Mouse (Mus musculus): ENCODE data around the gene Diaph3. TPM values are rescaled to one million over a fixed set of nuclear protein-coding genes. Genes with fewer than 3 reads are reported as not detected.

Diaph3 gene
- polyA plus RNA-seq, 1 experiment from 2014 or later: 25.9 TPM

DNA sequence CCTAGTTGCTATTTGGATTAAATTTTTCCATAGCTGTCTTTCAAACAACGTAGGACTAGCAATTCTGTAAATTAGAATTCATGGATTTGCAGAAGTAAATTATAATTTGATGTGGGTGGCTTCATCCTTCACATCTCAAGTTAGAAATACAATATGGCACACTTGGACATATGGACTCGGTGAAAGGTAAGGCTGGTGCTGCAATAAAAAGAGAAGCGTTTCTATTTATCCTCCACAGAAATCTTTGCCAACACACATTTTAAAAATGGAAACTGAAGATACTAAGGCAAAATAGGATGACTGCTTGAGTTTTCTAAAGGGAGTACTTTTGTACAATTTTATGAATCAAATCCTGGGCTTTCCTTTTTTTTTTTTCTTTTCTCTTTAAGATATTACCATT lies 480.5 kb downstream of the Diaph3 start:
- no peak for TF ChIP-seq CTCF (IDR thresholded peaks at IDR 0.05; ENCODE audit: low read depth)
- no peak for ATAC-seq (ENCODE audit: insufficient read depth)
- H3K4me2 ChIP-seq: no peak overlapping the region
- 95% methylated on average over 3 of the region's 3 CpGs for WGBS
- H3K36me3 ChIP-seq (ENCODE audit: insufficient read depth): no peaks in the 10 kb centered on the region
- no peak overlapping the region for H3K27ac ChIP-seq (ENCODE audit: low read depth)
- H3K4me3 ChIP-seq (ENCODE audit: low read depth, low read length): no peak overlapping the region
- H3K27me3 ChIP-seq (ENCODE audit: insufficient read depth, low read length): no peaks in the 10 kb centered on the region
- H3K9me3 ChIP-seq (ENCODE audit: low read depth, low read length): no peaks in the 10 kb centered on the region
- H3K4me1 ChIP-seq (ENCODE audit: insufficient read depth): no peaks in the 10 kb centered on the region; the same call in 1 of the 2 replicates
- DNase-seq: no peak
- no peak overlapping the region for H3K9ac ChIP-seq

DNA sequence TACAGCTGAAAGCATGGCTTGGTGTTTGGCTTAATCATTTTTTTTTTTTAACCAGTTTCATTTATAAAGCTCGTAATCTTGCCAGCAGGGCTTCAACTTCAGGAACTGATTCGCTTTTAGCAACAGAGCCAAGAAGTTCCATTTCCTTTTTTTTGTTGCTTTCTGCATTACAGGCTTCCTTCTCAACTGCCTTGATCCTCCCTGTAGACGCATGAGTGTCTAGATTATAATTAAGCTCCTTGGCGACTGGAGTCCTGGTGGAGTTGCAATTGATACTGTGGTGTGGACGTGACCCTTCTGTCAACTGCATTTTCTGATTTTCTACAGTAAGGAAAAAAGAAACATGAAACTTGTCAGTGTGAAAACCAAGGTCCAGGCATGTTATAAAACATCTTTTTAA lies 484.8 kb downstream of the Diaph3 start:
- TF ChIP-seq CTCF (IDR thresholded peaks at IDR 0.05; ENCODE audit: low read depth): no peak
- Histone ChIP-seq H3K4me1 (ENCODE audit: insufficient read depth) (no peaks in the 10 kb centered on the region; the same call in 1 of the 2 replicates), H3K27ac (ENCODE audit: low read depth) (no peak overlapping the region), H3K4me2 (no peak overlapping the region), H3K9ac (no peak overlapping the region), H3K4me3 (ENCODE audit: low read depth, low read length) (no peak overlapping the region), H3K27me3 (ENCODE audit: insufficient read depth, low read length) (no peaks in the 10 kb centered on the region), H3K36me3 (ENCODE audit: insufficient read depth) (no peaks in the 10 kb centered on the region), H3K9me3 (ENCODE audit: low read depth, low read length) (no peaks in the 10 kb centered on the region)
- peak; percentile 14 for DNase-seq
- WGBS: 31% methylated on average over 5 of the region's 5 CpGs
- no peak for ATAC-seq (ENCODE audit: insufficient read depth)

DNA sequence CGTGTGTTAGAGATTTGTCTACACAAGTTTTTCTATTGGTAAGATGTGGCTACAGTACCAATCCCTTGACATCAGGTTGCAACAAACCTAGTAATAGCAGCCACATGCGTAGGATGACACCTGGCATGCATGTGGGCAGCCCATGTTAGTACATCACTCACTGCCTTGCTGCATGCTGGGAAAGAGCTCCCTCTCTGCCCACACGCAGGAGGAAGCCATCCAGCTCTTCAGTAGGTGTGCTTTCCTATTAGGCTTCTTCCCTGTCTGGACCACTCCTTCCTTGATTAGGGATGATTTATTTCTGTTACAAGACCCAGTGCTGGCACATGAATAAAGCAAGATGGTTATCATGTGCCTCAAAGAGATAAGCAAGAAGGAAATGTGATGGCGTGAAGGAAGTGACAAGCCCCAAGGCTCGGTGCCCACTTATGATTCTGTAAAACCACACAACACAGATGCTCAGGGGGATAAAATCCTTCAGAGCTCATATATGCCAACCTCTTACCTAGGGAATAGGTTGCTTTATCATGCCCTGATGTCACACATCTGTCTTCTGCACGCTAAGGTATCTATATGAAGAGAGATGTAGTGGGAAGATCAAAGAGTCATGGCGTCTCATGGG lies 494.4 kb downstream of the Diaph3 start:
- ATAC-seq (ENCODE audit: insufficient read depth) (no peak), DNase-seq (no peak)
- WGBS: 66% methylated on average over 7 of the region's 7 CpGs
- H3K27me3 ChIP-seq (ENCODE audit: insufficient read depth, low read length): no peaks in the 10 kb centered on the region
- H3K4me1 ChIP-seq (ENCODE audit: insufficient read depth): no peaks in the 10 kb centered on the region
- H3K36me3 ChIP-seq (ENCODE audit: insufficient read depth): no peaks in the 10 kb centered on the region
- no peak overlapping the region for H3K27ac ChIP-seq (ENCODE audit: low read depth)
- no peak for TF ChIP-seq CTCF (IDR thresholded peaks at IDR 0.05; ENCODE audit: low read depth)
- H3K4me3 ChIP-seq (ENCODE audit: low read depth, low read length): no peak overlapping the region
- no peak overlapping the region for H3K4me2 ChIP-seq
- no peak overlapping the region for H3K9ac ChIP-seq
- no peaks in the 10 kb centered on the region for H3K9me3 ChIP-seq (ENCODE audit: low read depth, low read length)

GRCm38 (mm10) chr14:86642831-86643241 lies 498.2 kb downstream of the Diaph3 start:
- no peaks in the 10 kb centered on the region for H3K4me1 ChIP-seq (ENCODE audit: insufficient read depth)
- WGBS: 77% methylated on average over 7 of the region's 7 CpGs
- no peak for TF ChIP-seq CTCF (IDR thresholded peaks at IDR 0.05; ENCODE audit: low read depth)

DNA sequence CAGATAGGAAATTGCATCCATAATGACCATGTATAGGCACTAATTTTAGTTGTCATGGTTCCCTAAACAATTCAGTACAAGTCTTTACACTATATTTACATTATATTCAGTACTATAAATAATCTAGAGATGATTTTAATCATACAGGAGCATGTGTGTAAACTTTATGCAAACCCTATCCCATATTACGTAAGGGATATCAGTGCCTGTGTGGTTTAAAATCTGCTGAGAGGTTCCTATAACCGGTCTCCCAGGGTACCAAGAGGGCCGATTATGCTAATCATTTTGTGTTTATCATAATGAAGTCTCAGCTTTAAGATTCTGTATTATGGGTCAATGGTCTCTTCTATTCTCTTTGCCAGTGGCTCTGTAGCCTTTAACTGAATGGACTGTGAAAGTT lies 499.2 kb downstream of the Diaph3 start:
- Histone ChIP-seq H3K36me3 (ENCODE audit: insufficient read depth) (no peaks in the 10 kb centered on the region), H3K27me3 (ENCODE audit: insufficient read depth, low read length) (no peaks in the 10 kb centered on the region), H3K27ac (ENCODE audit: low read depth) (no peak overlapping the region), H3K4me1 (ENCODE audit: insufficient read depth) (no peaks in the 10 kb centered on the region), H3K9me3 (ENCODE audit: low read depth, low read length) (no peaks in the 10 kb centered on the region), H3K4me3 (ENCODE audit: low read depth, low read length) (no peak overlapping the region), H3K9ac (no peak overlapping the region), H3K4me2 (no peak overlapping the region)
- no peak for ATAC-seq (ENCODE audit: insufficient read depth)
- no peak for TF ChIP-seq CTCF (IDR thresholded peaks at IDR 0.05; ENCODE audit: low read depth)
- DNase-seq: no peak
- 86% methylated on average over 3 of the region's 3 CpGs for WGBS

More at GRCm38 (mm10) chr14:86642831-86643241, 498.2 kb downstream of the Diaph3 start:
- no peak overlapping the region for H3K27ac ChIP-seq (ENCODE audit: low read depth)
- ATAC-seq (ENCODE audit: insufficient read depth) (no peak), DNase-seq (no peak)
- no peak overlapping the region for H3K4me2 ChIP-seq
- no peaks in the 10 kb centered on the region for H3K9me3 ChIP-seq (ENCODE audit: low read depth, low read length)
- no peak overlapping the region for H3K9ac ChIP-seq
- H3K4me3 ChIP-seq (ENCODE audit: low read depth, low read length): no peak overlapping the region
- no peaks in the 10 kb centered on the region for H3K36me3 ChIP-seq (ENCODE audit: insufficient read depth)
- no peaks in the 10 kb centered on the region for H3K27me3 ChIP-seq (ENCODE audit: insufficient read depth, low read length)

- no peak overlapping the region for H3K27ac ChIP-seq (ENCODE audit: low read depth)
- no peaks in the 10 kb centered on the region for H3K27me3 ChIP-seq (ENCODE audit: insufficient read depth, low read length)
- no peaks in the 10 kb centered on the region for H3K36me3 ChIP-seq (ENCODE audit: insufficient read depth)
- no peak overlapping the region for H3K4me3 ChIP-seq (ENCODE audit: low read depth, low read length)
- no peak for TF ChIP-seq CTCF (IDR thresholded peaks at IDR 0.05; ENCODE audit: low read depth)
- ATAC-seq (ENCODE audit: insufficient read depth): no peak
- WGBS: 75% methylated on average over 5 of the region's 5 CpGs
- no peak overlapping the region for H3K4me2 ChIP-seq
- DNase-seq: no peak
- no peak overlapping the region for H3K9ac ChIP-seq
- H3K4me1 ChIP-seq (ENCODE audit: insufficient read depth): no peaks in the 10 kb centered on the region
- H3K9me3 ChIP-seq (ENCODE audit: low read depth, low read length): no peaks in the 10 kb centered on the region
Measured at GRCm38 (mm10) chr14:86640086-86640485, 500.9 kb downstream of the Diaph3 start.

- H3K4me3 ChIP-seq (ENCODE audit: low read depth, low read length): no peak overlapping the region
- WGBS: 26% methylated on average over 6 of the region's 6 CpGs
- H3K27ac ChIP-seq (ENCODE audit: low read depth): no peak overlapping the region
- no peaks in the 10 kb centered on the region for H3K27me3 ChIP-seq (ENCODE audit: insufficient read depth, low read length)
- no peak for TF ChIP-seq CTCF (IDR thresholded peaks at IDR 0.05; ENCODE audit: low read depth)
- no peak overlapping the region for H3K4me2 ChIP-seq
- no peaks in the 10 kb centered on the region for H3K9me3 ChIP-seq (ENCODE audit: low read depth, low read length)
- H3K36me3 ChIP-seq (ENCODE audit: insufficient read depth): no peaks in the 10 kb centered on the region
- no peaks in the 10 kb centered on the region for H3K4me1 ChIP-seq (ENCODE audit: insufficient read depth)
- ATAC-seq (ENCODE audit: insufficient read depth) (no peak), DNase-seq (no peak)
- H3K9ac ChIP-seq: no peak overlapping the region
Measured at GRCm38 (mm10) chr14:86635594-86636140, 505.4 kb downstream of the Diaph3 start.

All from lung, embryonic 14.5 days (tissue).